In the genomic region with DNA sequence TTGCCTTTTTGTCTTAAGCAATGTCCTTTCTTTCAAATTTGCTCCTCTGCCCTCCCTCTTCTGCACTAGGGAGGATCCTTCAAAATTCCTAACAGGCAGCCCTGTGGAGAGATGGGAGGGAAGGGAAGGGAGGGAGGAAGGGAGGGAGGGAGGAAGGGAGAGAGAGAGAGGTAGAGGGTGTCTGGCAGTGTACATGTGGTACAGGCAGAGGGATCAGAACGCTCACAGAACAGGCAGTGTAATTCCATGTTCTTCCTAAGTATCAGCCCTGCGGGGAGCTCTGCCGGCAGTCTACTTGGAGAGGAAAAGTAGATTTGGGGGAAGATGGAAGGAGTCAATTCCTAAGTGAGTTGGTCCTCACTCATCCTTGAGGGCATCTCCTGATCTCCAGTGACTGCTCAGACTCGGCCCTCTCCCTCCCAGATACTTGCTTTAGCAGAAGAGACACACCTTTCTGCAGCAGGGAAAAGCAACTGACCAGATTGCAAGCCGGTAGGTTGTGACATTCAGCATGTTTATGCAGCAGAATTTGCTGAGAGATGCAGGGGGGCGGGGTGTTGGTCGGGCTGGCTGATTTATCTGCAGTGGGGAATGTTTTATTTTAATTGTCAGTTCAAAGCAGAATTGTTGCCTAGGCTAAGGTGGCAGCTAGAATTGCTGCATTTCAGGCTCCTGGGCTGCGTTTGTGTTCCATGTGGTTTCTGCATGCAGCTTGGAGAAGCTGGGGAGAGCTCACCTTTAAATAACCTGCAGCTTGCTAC, we compare ENCODE assay signal across 8 mouse cellular contexts. TPM values are rescaled to one million over a fixed set of nuclear protein-coding genes. Genes with fewer than 3 reads are reported as not detected.
DNase-seq lines count a peak whose midpoint lies in the region; ATAC-seq and TF ChIP-seq lines count a peak whose summit lies in the region.

Frmd4a (plus strand) TSS at position 190 of the 761 bp plus-strand sequence.

- H3K9me3 ChIP-seq in liver, embryonic 11.5 days (ENCODE audit: control insufficient read depth, low read length) = no peaks in the 10 kb centered on the region
- H3K9me3 ChIP-seq in liver, postnatal 0 days (ENCODE audit: low read length) = no peaks in the 10 kb centered on the region
- H3K9me3 ChIP-seq in embryonic facial prominence, embryonic 10.5 days = no peaks in the 10 kb centered on the region
- H3K9me3 ChIP-seq in heart, embryonic 13.5 days = no peaks in the 10 kb centered on the region
- no peaks in the 10 kb centered on the region for H3K9me3 ChIP-seq in midbrain, embryonic 15.5 days

- H3K9ac ChIP-seq in liver, embryonic 11.5 days (ENCODE audit: low read depth, low read length) = no peak within 1 kb of the TSS
- no peak within 1 kb of the TSS for H3K9ac ChIP-seq in liver, postnatal 0 days (replicated peaks)
- H3K9ac ChIP-seq in heart, embryonic 13.5 days = peak within 1 kb of the TSS; percentile 47; the same call in 1 of the 2 replicates
- peak within 1 kb of the TSS; percentile 15; the same call in 1 of the 2 replicates for H3K9ac ChIP-seq in midbrain, embryonic 15.5 days

- H3K4me3 ChIP-seq in liver, embryonic 11.5 days (ENCODE audit: low read depth, low read length) = no peak within 1 kb of the TSS
- no peak within 1 kb of the TSS for H3K4me3 ChIP-seq in liver, postnatal 0 days (ENCODE audit: low read depth, low read length)
- H3K4me3 ChIP-seq in embryonic facial prominence, embryonic 10.5 days = peak within 1 kb of the TSS; percentile 23; the same call in 1 of the 2 replicates
- H3K4me3 ChIP-seq in heart, embryonic 13.5 days = peak within 1 kb of the TSS; percentile 9; the same call in 1 of the 2 replicates
- H3K4me3 ChIP-seq in midbrain, embryonic 15.5 days = peak within 1 kb of the TSS; percentile 36

- no peak for DNase-seq in liver, embryonic 11.5 days (ENCODE audit: low spot score)
- DNase-seq in liver, postnatal 0 days = no peak
- DNase-seq in embryonic facial prominence, embryonic 10.5 days (ENCODE audit: low spot score) = no peak
- peak; percentile 28 to 32 for DNase-seq in layer of hippocampus, postnatal 25 days (ENCODE audit: extremely low spot score in 1 of 2, low spot score in 1 of 2)
- DNase-seq in B cell, adult 2 months = no peak
- no peak for DNase-seq in kidney, adult 8-10 months

- WGBS in liver, embryonic 11.5 days = 44% methylated on average over 8 of the region's 8 CpGs
- 46% methylated on average over 8 of the region's 8 CpGs for WGBS in liver, postnatal 0 days (ENCODE audit: insufficient replicate concordance)
- 60% methylated on average over 8 of the region's 8 CpGs for WGBS in embryonic facial prominence, embryonic 10.5 days
- WGBS in heart, embryonic 13.5 days = 37% methylated on average over 8 of the region's 8 CpGs
- WGBS in midbrain, embryonic 15.5 days = 27% methylated on average over 8 of the region's 8 CpGs

- no peak within 1 kb of the TSS for H3K4me2 ChIP-seq in liver, embryonic 11.5 days
- H3K4me2 ChIP-seq in liver, postnatal 0 days (ENCODE audit: low read depth, low read length) = no peak within 1 kb of the TSS
- H3K4me2 ChIP-seq in heart, embryonic 13.5 days = peak within 1 kb of the TSS; percentile 56
- peak within 1 kb of the TSS; percentile 50 for H3K4me2 ChIP-seq in midbrain, embryonic 15.5 days

- no peak for TF ChIP-seq CTCF in liver, postnatal 0 days (IDR thresholded peaks at IDR 0.05; ENCODE audit: low read depth)

- H3K36me3 ChIP-seq in liver, embryonic 11.5 days (ENCODE audit: control insufficient read depth, insufficient read depth, low read length) = no peaks in the 10 kb centered on the region
- no peaks in the 10 kb centered on the region for H3K36me3 ChIP-seq in liver, postnatal 0 days (replicated peaks; ENCODE audit: insufficient read depth, low read length)
- H3K36me3 ChIP-seq in embryonic facial prominence, embryonic 10.5 days (replicated peaks) = no peaks in the 10 kb centered on the region
- no peaks in the 10 kb centered on the region for H3K36me3 ChIP-seq in heart, embryonic 13.5 days
- no peaks in the 10 kb centered on the region for H3K36me3 ChIP-seq in midbrain, embryonic 15.5 days (replicated peaks)

- H3K27me3 ChIP-seq in liver, embryonic 11.5 days (replicated peaks; ENCODE audit: control insufficient read depth, insufficient read depth, low read length) = no peaks in the 10 kb centered on the region
- no peaks in the 10 kb centered on the region for H3K27me3 ChIP-seq in liver, postnatal 0 days (ENCODE audit: insufficient read depth, low read length)
- H3K27me3 ChIP-seq in embryonic facial prominence, embryonic 10.5 days (replicated peaks; ENCODE audit: low read depth, poor library complexity, severe bottlenecking) = no peaks in the 10 kb centered on the region
- H3K27me3 ChIP-seq in heart, embryonic 13.5 days (replicated peaks) = no peaks in the 10 kb centered on the region
- no peaks in the 10 kb centered on the region for H3K27me3 ChIP-seq in midbrain, embryonic 15.5 days (replicated peaks)

- no peak for TF ChIP-seq EP300 in liver, postnatal 0 days (IDR thresholded peaks at IDR 0.05; ENCODE audit: low read depth)

- no peaks in the 10 kb centered on the region for H3K4me1 ChIP-seq in liver, embryonic 11.5 days (replicated peaks; ENCODE audit: control insufficient read depth, insufficient read depth, low read length)
- H3K4me1 ChIP-seq in liver, postnatal 0 days (ENCODE audit: insufficient read depth) = no peaks in the 10 kb centered on the region
- peaks cover 26% of the 10 kb centered on the region for H3K4me1 ChIP-seq in embryonic facial prominence, embryonic 10.5 days
- H3K4me1 ChIP-seq in heart, embryonic 13.5 days = peaks cover 11% of the 10 kb centered on the region
- H3K4me1 ChIP-seq in midbrain, embryonic 15.5 days = peaks cover 31% of the 10 kb centered on the region

- no peak within 1 kb of the TSS for H3K27ac ChIP-seq in liver, embryonic 11.5 days (ENCODE audit: low read depth, low read length)
- H3K27ac ChIP-seq in liver, postnatal 0 days (ENCODE audit: low read depth) = no peak within 1 kb of the TSS
- peak within 1 kb of the TSS; percentile 49; the same call in 1 of the 2 replicates for H3K27ac ChIP-seq in embryonic facial prominence, embryonic 10.5 days (replicated peaks)
- no peak within 1 kb of the TSS for H3K27ac ChIP-seq in heart, embryonic 13.5 days (replicated peaks)
- H3K27ac ChIP-seq in midbrain, embryonic 15.5 days = peak within 1 kb of the TSS; percentile 49

- no peak for ATAC-seq in liver, embryonic 11.5 days (replicated peaks; ENCODE audit: low FRiP score)
- ATAC-seq in liver, postnatal 0 days = no peak
- no peak for ATAC-seq in heart, embryonic 13.5 days (ENCODE audit: extremely low read depth, insufficient number of reproducible peaks, low FRiP score, low TSS enrichment)
- peak; percentile 71 for ATAC-seq in midbrain, embryonic 15.5 days (replicated peaks)

RNA-seq across cellular contexts. Expression of gene Frmd4a, which starts in this region (rescaled TPM):
- 16.9 and 18.6 TPM in 2 replicates for polyA plus RNA-seq in liver, embryonic 11.5 days (2014; fragmentation: Nextera tagmentation; extraction: Ambion mirVana)
- polyA plus RNA-seq in liver, postnatal 0 days (2015; fragmentation: Nextera tagmentation; extraction: Ambion mirVana) = 4.8 and 6.6 TPM in 2 replicates
- 42.5 and 48.8 TPM in 2 replicates for polyA plus RNA-seq in embryonic facial prominence, embryonic 10.5 days (2016; fragmentation: Nextera tagmentation; extraction: Ambion mirVana)
- 15.2 and 17.7 TPM in 2 replicates for polyA plus RNA-seq in heart, embryonic 13.5 days (2015; fragmentation: Nextera tagmentation; extraction: Ambion mirVana)
- 10 to 100 TPM; 64.6 to 86.7 TPM for total RNA-seq in layer of hippocampus, postnatal 25 days (2021)
- polyA plus RNA-seq in midbrain, embryonic 15.5 days (2015; fragmentation: Nextera tagmentation; extraction: Ambion mirVana) = 62.7 and 65.7 TPM in 2 replicates

Comparison
In these comparisons a context has a peak if more than half of its experiments do, and no peak if none do; other contexts are left out.
1. DNase-seq: peak in layer of hippocampus, postnatal 25 days (2 of 2); none in liver, embryonic 11.5 days (single experiment), liver, postnatal 0 days (single experiment), embryonic facial prominence, embryonic 10.5 days (single experiment), B cell, adult 2 months (0 of 2) and kidney, adult 8-10 months (0 of 2).
2. H3K27ac ChIP-seq: peak in embryonic facial prominence, embryonic 10.5 days (single experiment) and midbrain, embryonic 15.5 days (single experiment); none in liver, embryonic 11.5 days (single experiment), liver, postnatal 0 days (single experiment) and heart, embryonic 13.5 days (single experiment).
3. H3K4me2 ChIP-seq: peak in heart, embryonic 13.5 days (single experiment) and midbrain, embryonic 15.5 days (single experiment); none in liver, embryonic 11.5 days (single experiment) and liver, postnatal 0 days (single experiment).
4. H3K4me3 ChIP-seq: peak in embryonic facial prominence, embryonic 10.5 days (single experiment), heart, embryonic 13.5 days (single experiment) and midbrain, embryonic 15.5 days (single experiment); none in liver, embryonic 11.5 days (single experiment) and liver, postnatal 0 days (single experiment).
5. H3K9ac ChIP-seq: peak in heart, embryonic 13.5 days (single experiment) and midbrain, embryonic 15.5 days (single experiment); none in liver, embryonic 11.5 days (single experiment) and liver, postnatal 0 days (single experiment).